Comparison of ENCODE assay signal across 7 mouse cellular contexts in the genomic region with DNA sequence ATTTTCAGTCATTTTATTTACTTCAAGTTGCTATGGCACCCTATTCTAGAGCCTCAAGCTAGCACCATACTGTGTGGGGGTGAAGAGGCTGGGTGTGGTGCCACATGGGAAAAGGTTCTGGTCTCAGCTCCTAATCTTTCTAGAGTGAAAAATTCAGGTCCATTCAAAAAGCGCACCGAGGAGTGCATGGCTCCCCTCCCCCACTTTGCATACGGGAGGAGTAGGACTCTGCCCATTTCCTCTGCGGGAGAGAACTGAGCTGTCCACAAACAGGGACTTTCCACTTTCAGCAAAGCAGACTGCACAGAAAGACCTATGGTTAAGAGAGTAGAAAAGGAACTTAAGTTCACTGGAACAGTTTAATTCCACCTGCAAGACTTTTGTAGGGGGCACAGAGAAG. TPM values are rescaled to one million over a fixed set of nuclear protein-coding genes. Genes with fewer than 3 reads are reported as not detected.
A peak's percentile ranks its signal among the peaks of the same experiment; 100 is the strongest.
DNase-seq lines count a peak whose midpoint lies in the region; ATAC-seq and TF ChIP-seq lines count a peak whose summit lies in the region.

No protein-coding gene starts in this region.

- H3K27ac ChIP-seq in ES-Bruce4 (ENCODE audit: insufficient read depth, low read length) = peak overlapping the region; percentile 85
- H3K27ac ChIP-seq in forebrain, embryonic 14.5 days (ENCODE audit: low read depth, low read length) = peak overlapping the region; percentile 90; the same call in 1 of the 2 replicates
- peak overlapping the region; percentile 89 for H3K27ac ChIP-seq in hindbrain, postnatal 0 days

- peak overlapping the region; percentile 79 for H3K4me3 ChIP-seq in ES-Bruce4 (ENCODE audit: low read depth, low read length)
- peak overlapping the region; percentile 59 for H3K4me3 ChIP-seq in forebrain, embryonic 14.5 days (ENCODE audit: low read depth, low read length)
- H3K4me3 ChIP-seq in hindbrain, postnatal 0 days (ENCODE audit: low read length) = peak overlapping the region; percentile 56

- H3K36me3 ChIP-seq in ES-Bruce4 (ENCODE audit: control insufficient read depth, insufficient read depth, low read length, poor library complexity, severe bottlenecking) = peaks cover 18% of the 10 kb centered on the region
- H3K36me3 ChIP-seq in forebrain, embryonic 14.5 days (ENCODE audit: control insufficient read depth, insufficient read depth, low read length) = peaks cover 34% of the 10 kb centered on the region
- H3K36me3 ChIP-seq in hindbrain, postnatal 0 days (ENCODE audit: insufficient read depth, low read length) = peaks cover 13% of the 10 kb centered on the region

- WGBS in forebrain, embryonic 14.5 days = 0% methylated on average over 4 of the region's 4 CpGs
- under 1% methylated on average over 4 of the region's 4 CpGs for WGBS in hindbrain, postnatal 0 days

- 0 out of 2 replicates have a peak, but pooled peaks have one; percentile 46 for TF ChIP-seq EP300 in ES-Bruce4 (IDR thresholded peaks at IDR 0.05; ENCODE audit: insufficient read depth, low read depth, low read length)

- no peak for TF ChIP-seq POLR2A in ES-Bruce4 (IDR thresholded peaks at IDR 0.05; ENCODE audit: insufficient read depth, low read length)

- H3K4me1 ChIP-seq in ES-Bruce4 (ENCODE audit: control insufficient read depth, insufficient read depth, low read length) = peaks cover 2% of the 10 kb centered on the region
- peaks cover 10% of the 10 kb centered on the region for H3K4me1 ChIP-seq in forebrain, embryonic 14.5 days (ENCODE audit: control insufficient read depth, insufficient read depth, low read length)
- peaks cover 9% of the 10 kb centered on the region; the same call in 1 of the 2 replicates for H3K4me1 ChIP-seq in hindbrain, postnatal 0 days (ENCODE audit: insufficient read depth, low read length)

- H3K27me3 ChIP-seq in ES-Bruce4 (ENCODE audit: control insufficient read depth, insufficient read depth, low read length, poor library complexity, severe bottlenecking) = no peaks in the 10 kb centered on the region
- H3K27me3 ChIP-seq in forebrain, embryonic 14.5 days (replicated peaks; ENCODE audit: control insufficient read depth, insufficient read depth, low read length) = no peaks in the 10 kb centered on the region
- H3K27me3 ChIP-seq in hindbrain, postnatal 0 days (ENCODE audit: insufficient read depth, low read length) = no peaks in the 10 kb centered on the region

- no peak for TF ChIP-seq CTCF in ES-Bruce4 (IDR thresholded peaks at IDR 0.05; ENCODE audit: low read depth, low read length)
- no peak for TF ChIP-seq CTCF in hindbrain, postnatal 0 days (IDR thresholded peaks at IDR 0.05; ENCODE audit: low read depth)

- H3K9ac ChIP-seq in ES-Bruce4 (ENCODE audit: low read depth, poor library complexity, severe bottlenecking) = peak overlapping the region; percentile 73
- H3K9ac ChIP-seq in forebrain, embryonic 14.5 days (ENCODE audit: low read length) = peak overlapping the region; percentile 65
- H3K9ac ChIP-seq in hindbrain, postnatal 0 days (replicated peaks; ENCODE audit: low read length) = peak overlapping the region; percentile 65

- peak overlapping the region; percentile 72 for H3K4me2 ChIP-seq in forebrain, embryonic 14.5 days (ENCODE audit: low read length)
- H3K4me2 ChIP-seq in hindbrain, postnatal 0 days (ENCODE audit: low read depth, low read length) = peak overlapping the region; percentile 87

- peak; percentile 79 for DNase-seq in adrenal gland, postnatal 14 days
- peak; percentile 55 for DNase-seq in forebrain, embryonic 14.5 days (ENCODE audit: low spot score)
- peak; percentile 57 for DNase-seq in hindbrain, postnatal 0 days (ENCODE audit: low spot score)
- DNase-seq in left cerebral cortex, postnatal 14 days (ENCODE audit: low spot score in 2 of 2) = peak; percentile 41 to 52
- peak; percentile 54 to 73 for DNase-seq in spleen, adult 18-20 months

- no peak for ATAC-seq in forebrain, embryonic 14.5 days
- no peak for ATAC-seq in hindbrain, postnatal 0 days
- ATAC-seq in megakaryocyte-erythroid progenitor cell, adult 5-6 weeks (replicated peaks; ENCODE audit: low FRiP score, low TSS enrichment, poor library complexity, severe bottlenecking) = peak; percentile 18; the same call in 1 of the 2 replicates

- H3K9me3 ChIP-seq in ES-Bruce4 (replicated peaks; ENCODE audit: control insufficient read depth, insufficient read depth, low read length, poor library complexity, severe bottlenecking) = no peaks in the 10 kb centered on the region
- no peaks in the 10 kb centered on the region for H3K9me3 ChIP-seq in forebrain, embryonic 14.5 days (replicated peaks; ENCODE audit: control insufficient read depth, low read length)
- H3K9me3 ChIP-seq in hindbrain, postnatal 0 days (ENCODE audit: low read length) = no peaks in the 10 kb centered on the region

- intact Hi-C loops in left cerebral cortex, postnatal 14 days (cut with DNase I) = no loop called here

RNA-seq across cellular contexts. Expression of gene Grk2, which starts 26.6 kb away (rescaled TPM):
- 40.2 and 46.4 TPM in 2 replicates for polyA plus RNA-seq in ES-Bruce4 (2011; ENCODE audit: insufficient read depth, insufficient read length, low read depth, missing spikeins)
- total RNA-seq in adrenal gland, postnatal 14 days (2021) = 45.2 and 74.4 TPM in 2 replicates
- polyA plus RNA-seq in forebrain, embryonic 14.5 days (2014; fragmentation: Nextera tagmentation; extraction: Ambion mirVana) = 17.1 and 21.0 TPM in 2 replicates
- total RNA-seq in hindbrain, postnatal 0 days (2014; rRNA removed) = 138 and 142 TPM in 2 replicates
- polyA plus RNA-seq in hindbrain, postnatal 0 days (2015; fragmentation: Nextera tagmentation; extraction: Ambion mirVana) = 25.8 and 26.2 TPM in 2 replicates
- 100 to 1,000 TPM; 165 to 173 TPM for total RNA-seq in left cerebral cortex, postnatal 14 days (2021)
- 103 and 118 TPM in 2 replicates for total RNA-seq in megakaryocyte-erythroid progenitor cell, adult 5-6 weeks (2014; fragmentation: Nextera tagmentation)
- 81.8 and 93.1 TPM in 2 replicates for total RNA-seq in megakaryocyte-erythroid progenitor cell, adult 5-6 weeks (2017)

RNA-seq across cellular contexts. Expression of gene Ankrd13d, which starts 49.7 kb away (rescaled TPM):
- polyA plus RNA-seq in ES-Bruce4 (2011; ENCODE audit: insufficient read depth, insufficient read length, low read depth, missing spikeins) = 4.9 and 6.5 TPM in 2 replicates
- total RNA-seq in adrenal gland, postnatal 14 days (2021) = 2.7 and 4.8 TPM in 2 replicates
- polyA plus RNA-seq in forebrain, embryonic 14.5 days (2014; fragmentation: Nextera tagmentation; extraction: Ambion mirVana) = 16.3 and 23.9 TPM in 2 replicates
- total RNA-seq in hindbrain, postnatal 0 days (2014; rRNA removed) = 97.2 and 121 TPM in 2 replicates
- 70.9 and 71.5 TPM in 2 replicates for polyA plus RNA-seq in hindbrain, postnatal 0 days (2015; fragmentation: Nextera tagmentation; extraction: Ambion mirVana)
- 10 to 100 TPM; 84.5 to 84.9 TPM for total RNA-seq in left cerebral cortex, postnatal 14 days (2021)
- total RNA-seq in megakaryocyte-erythroid progenitor cell, adult 5-6 weeks (2014; fragmentation: Nextera tagmentation) = 1.0 and 2.2 TPM in 2 replicates
- 0.61 TPM in 1 of 2 replicates, not detected in the other for total RNA-seq in megakaryocyte-erythroid progenitor cell, adult 5-6 weeks (2017)

Comparison
In these comparisons a context has a peak if more than half of its experiments do, and no peak if none do; other contexts are left out.
1. RNA of gene Ankrd13d, which starts 49.7 kb away (total RNA-seq): 97.2 to 121 TPM in hindbrain, postnatal 0 days and 84.5 to 84.9 TPM in left cerebral cortex, postnatal 14 days; 2.7 to 4.8 TPM in adrenal gland, postnatal 14 days and 0.61 to 2.2 TPM in megakaryocyte-erythroid progenitor cell, adult 5-6 weeks; every median in the first group is over 10 times any median in the second.
2. Peak in every context shown above with its lines, with median percentiles within 50 percentile points of each other: H3K27ac ChIP-seq, H3K4me3 ChIP-seq, H3K9ac ChIP-seq and DNase-seq.